Mouse (Mus musculus): ENCODE results near the gene Rbm28. TPM values are rescaled to one million over a fixed set of nuclear protein-coding genes. Genes with fewer than 3 reads are reported as not detected.

The Rbm28 gene
- polyA plus RNA-seq (2014; fragmentation: Nextera tagmentation; extraction: Ambion mirVana): 73.3 and 74.8 TPM in 2 replicates

DNA sequence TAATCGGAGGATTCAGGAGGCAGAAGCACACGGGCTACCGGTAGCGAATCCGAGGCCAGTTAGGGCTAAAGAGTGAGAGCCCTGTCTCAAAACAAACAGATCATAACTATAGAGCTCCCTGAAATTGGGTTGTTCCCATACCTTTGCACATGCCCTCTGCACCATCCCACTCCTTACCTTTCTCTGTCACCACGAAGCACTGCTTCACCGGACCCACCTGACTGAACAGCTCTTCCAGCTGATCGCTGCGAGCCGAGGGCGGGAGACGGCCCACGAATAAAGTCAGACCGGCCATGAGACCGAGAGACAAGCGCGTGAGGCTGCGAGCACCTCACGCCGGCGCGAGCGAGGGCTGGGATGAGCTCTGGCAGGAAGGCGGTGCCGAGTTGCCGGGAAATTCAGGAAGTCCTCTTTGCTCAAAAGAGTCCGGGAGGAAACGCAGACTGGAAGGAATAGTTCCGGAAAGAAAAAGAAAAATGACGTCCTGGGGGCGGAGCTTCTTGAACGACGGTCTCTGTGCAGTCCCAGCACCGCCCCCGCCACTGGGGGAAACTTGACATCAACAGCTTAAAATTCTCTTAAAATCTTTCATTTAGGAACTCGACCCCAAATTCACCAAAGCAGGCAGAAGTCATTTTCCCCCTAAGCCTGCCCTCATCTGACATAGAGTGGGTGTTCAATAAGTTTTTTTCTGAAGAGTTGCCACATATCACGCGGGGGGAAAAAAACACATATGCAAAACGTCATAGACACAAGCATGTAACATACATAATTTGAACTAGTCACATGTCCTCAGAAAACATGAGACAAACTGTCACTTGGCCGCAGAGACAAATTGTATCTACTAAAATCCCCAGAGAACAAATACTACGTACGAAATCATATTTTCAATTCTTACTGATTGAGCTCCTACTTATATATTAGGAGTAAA lies at the start of gene Rbm28:
Gene Rbm28 (minus strand): TSS at position 693 of the 931 bp plus-strand sequence.
- peak within 1 kb of the TSS; percentile 75 for H3K9ac ChIP-seq (ENCODE audit: low read length)
- H3K36me3 ChIP-seq (ENCODE audit: control insufficient read depth, insufficient read depth, low read length): no peaks in the 10 kb centered on the region
- no peak within 1 kb of the TSS for H3K27ac ChIP-seq (ENCODE audit: low read depth, low read length)
- H3K4me1 ChIP-seq (replicated peaks; ENCODE audit: control insufficient read depth, insufficient read depth, low read length): no peaks in the 10 kb centered on the region; the same call in 1 of the 2 replicates
- peak within 1 kb of the TSS; percentile 82 for H3K4me2 ChIP-seq (ENCODE audit: low read depth, low read length, severe bottlenecking)
- WGBS: 9% methylated on average over 42 of the region's 42 CpGs
- ATAC-seq (replicated peaks; ENCODE audit: low FRiP score) (peak; percentile 80), DNase-seq (ENCODE audit: low spot score) (peak; percentile 88)
- H3K9me3 ChIP-seq (ENCODE audit: control insufficient read depth, low read length): no peaks in the 10 kb centered on the region
- peak within 1 kb of the TSS; percentile 83 for H3K4me3 ChIP-seq (ENCODE audit: low read depth, low read length)
- peaks cover 19% of the 10 kb centered on the region for H3K27me3 ChIP-seq (ENCODE audit: control insufficient read depth, insufficient read depth, low read length)

DNA sequence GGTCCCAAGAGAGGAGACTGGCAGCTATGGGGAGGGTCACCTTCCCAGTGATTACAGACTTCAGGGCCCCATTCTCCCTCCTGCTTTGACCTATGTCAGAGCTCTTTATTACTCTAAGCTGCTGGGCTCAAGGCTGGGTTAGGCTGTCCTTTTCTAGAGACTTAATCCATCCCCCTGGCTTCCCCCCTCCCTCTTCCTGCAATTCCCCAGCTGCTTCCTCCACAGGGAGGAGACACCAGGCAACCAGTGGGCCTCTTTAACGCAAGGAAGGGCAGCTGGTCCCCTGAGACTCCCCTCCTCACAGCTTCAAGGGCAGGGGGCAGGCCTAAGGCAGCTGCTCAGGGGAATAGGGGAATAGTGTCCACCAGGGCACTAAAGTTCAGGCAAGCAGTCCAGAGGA lies 49.4 kb upstream of the Rbm28 start:
- Histone ChIP-seq H3K4me3 (ENCODE audit: low read depth, low read length) (no peak overlapping the region), H3K27me3 (ENCODE audit: control insufficient read depth, insufficient read depth, low read length) (peaks cover 21% of the 10 kb centered on the region), H3K9ac (ENCODE audit: low read length) (no peak overlapping the region), H3K4me1 (replicated peaks; ENCODE audit: control insufficient read depth, insufficient read depth, low read length) (peaks cover 26% of the 10 kb centered on the region), H3K36me3 (ENCODE audit: control insufficient read depth, insufficient read depth, low read length) (no peaks in the 10 kb centered on the region), H3K27ac (ENCODE audit: low read depth, low read length) (no peak overlapping the region), H3K9me3 (ENCODE audit: control insufficient read depth, low read length) (no peaks in the 10 kb centered on the region), H3K4me2 (ENCODE audit: low read depth, low read length, severe bottlenecking) (no peak overlapping the region)
- WGBS: 0% methylated on average over 1 of the region's 1 CpGs
- ATAC-seq (replicated peaks; ENCODE audit: low FRiP score) (no peak), DNase-seq (ENCODE audit: low spot score) (no peak)

GRCm38 (mm10) chr6:29213436-29213835 lies 48.6 kb upstream of the Rbm28 start:
- Histone ChIP-seq H3K4me1 (replicated peaks; ENCODE audit: control insufficient read depth, insufficient read depth, low read length) (peaks cover 26% of the 10 kb centered on the region), H3K9me3 (ENCODE audit: control insufficient read depth, low read length) (no peaks in the 10 kb centered on the region), H3K36me3 (ENCODE audit: control insufficient read depth, insufficient read depth, low read length) (no peaks in the 10 kb centered on the region), H3K4me3 (ENCODE audit: low read depth, low read length) (no peak overlapping the region), H3K9ac (ENCODE audit: low read length) (no peak overlapping the region), H3K27ac (ENCODE audit: low read depth, low read length) (no peak overlapping the region), H3K27me3 (ENCODE audit: control insufficient read depth, insufficient read depth, low read length) (peaks cover 21% of the 10 kb centered on the region), H3K4me2 (ENCODE audit: low read depth, low read length, severe bottlenecking) (no peak overlapping the region)
- DNase-seq (ENCODE audit: low spot score) (no peak), ATAC-seq (replicated peaks; ENCODE audit: low FRiP score) (no peak)
- 52% methylated on average over 5 of the region's 5 CpGs for WGBS

DNA sequence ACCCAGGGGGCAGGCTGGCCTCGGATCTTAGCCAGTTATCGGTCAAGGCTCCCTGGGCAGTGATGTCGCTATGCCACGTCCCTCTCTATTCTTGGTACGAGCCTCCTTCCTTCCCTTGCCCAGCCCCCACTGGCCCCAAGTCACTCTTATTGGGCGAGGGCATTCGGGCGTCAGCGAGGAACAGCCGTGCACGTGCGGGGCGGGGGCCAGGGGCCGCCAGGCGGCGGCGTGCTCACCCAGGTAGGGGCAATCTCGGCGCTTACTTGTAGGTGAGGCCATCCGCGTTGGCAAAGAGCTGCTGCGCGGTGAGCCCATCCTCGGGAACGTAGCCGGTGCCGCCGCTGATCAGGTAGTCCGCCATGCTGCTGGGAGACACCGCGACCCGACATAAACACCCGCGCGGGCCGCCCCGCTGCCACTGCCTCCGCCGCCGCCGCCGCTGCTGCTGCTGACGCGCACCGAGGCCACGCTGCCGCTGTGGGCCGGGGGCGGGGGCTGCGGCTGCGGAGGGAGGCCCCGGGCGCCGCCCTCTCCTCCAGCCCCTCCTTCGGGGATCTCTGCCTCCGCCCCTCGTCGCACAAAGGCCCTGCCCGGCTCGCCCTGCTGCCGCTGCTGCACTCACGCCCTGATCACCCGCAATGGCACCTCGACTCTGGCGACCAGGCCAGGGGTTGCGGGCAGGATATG lies 47.1 kb upstream of the Rbm28 start:
- H3K27me3 ChIP-seq (ENCODE audit: control insufficient read depth, insufficient read depth, low read length): peaks cover 21% of the 10 kb centered on the region
- no peaks in the 10 kb centered on the region for H3K36me3 ChIP-seq (ENCODE audit: control insufficient read depth, insufficient read depth, low read length)
- H3K27ac ChIP-seq (ENCODE audit: low read depth, low read length): no peak overlapping the region; the same call in 1 of the 2 replicates
- H3K4me1 ChIP-seq (replicated peaks; ENCODE audit: control insufficient read depth, insufficient read depth, low read length): peaks cover 26% of the 10 kb centered on the region
- under 1% methylated on average over 48 of the region's 66 CpGs for WGBS
- H3K9ac ChIP-seq (ENCODE audit: low read length): peak overlapping the region; percentile 73
- peak; percentile 85 for ATAC-seq (replicated peaks; ENCODE audit: low FRiP score)
- H3K9me3 ChIP-seq (ENCODE audit: control insufficient read depth, low read length): no peaks in the 10 kb centered on the region
- peak; percentile 90 for DNase-seq (ENCODE audit: low spot score)
- peak overlapping the region; percentile 59 for H3K4me3 ChIP-seq (ENCODE audit: low read depth, low read length)
- peak overlapping the region; percentile 94 for H3K4me2 ChIP-seq (ENCODE audit: low read depth, low read length, severe bottlenecking)

- no peaks in the 10 kb centered on the region for H3K36me3 ChIP-seq (ENCODE audit: control insufficient read depth, insufficient read depth, low read length)
- DNase-seq (ENCODE audit: low spot score) (no peak), ATAC-seq (replicated peaks; ENCODE audit: low FRiP score) (no peak)
- no peak overlapping the region for H3K27ac ChIP-seq (ENCODE audit: low read depth, low read length)
- peaks cover 23% of the 10 kb centered on the region for H3K4me1 ChIP-seq (replicated peaks; ENCODE audit: control insufficient read depth, insufficient read depth, low read length)
- H3K27me3 ChIP-seq (ENCODE audit: control insufficient read depth, insufficient read depth, low read length): peaks cover 21% of the 10 kb centered on the region
- 35% methylated on average over 7 of the region's 7 CpGs for WGBS
- peak overlapping the region; percentile 59 for H3K4me3 ChIP-seq (ENCODE audit: low read depth, low read length)
- H3K9ac ChIP-seq (ENCODE audit: low read length): peak overlapping the region; percentile 73
- no peaks in the 10 kb centered on the region for H3K9me3 ChIP-seq (ENCODE audit: control insufficient read depth, low read length)
- peak overlapping the region; percentile 94 for H3K4me2 ChIP-seq (ENCODE audit: low read depth, low read length, severe bottlenecking)
Observed at GRCm38 (mm10) chr6:29211146-29211545, 46.3 kb upstream of the Rbm28 start.

DNA sequence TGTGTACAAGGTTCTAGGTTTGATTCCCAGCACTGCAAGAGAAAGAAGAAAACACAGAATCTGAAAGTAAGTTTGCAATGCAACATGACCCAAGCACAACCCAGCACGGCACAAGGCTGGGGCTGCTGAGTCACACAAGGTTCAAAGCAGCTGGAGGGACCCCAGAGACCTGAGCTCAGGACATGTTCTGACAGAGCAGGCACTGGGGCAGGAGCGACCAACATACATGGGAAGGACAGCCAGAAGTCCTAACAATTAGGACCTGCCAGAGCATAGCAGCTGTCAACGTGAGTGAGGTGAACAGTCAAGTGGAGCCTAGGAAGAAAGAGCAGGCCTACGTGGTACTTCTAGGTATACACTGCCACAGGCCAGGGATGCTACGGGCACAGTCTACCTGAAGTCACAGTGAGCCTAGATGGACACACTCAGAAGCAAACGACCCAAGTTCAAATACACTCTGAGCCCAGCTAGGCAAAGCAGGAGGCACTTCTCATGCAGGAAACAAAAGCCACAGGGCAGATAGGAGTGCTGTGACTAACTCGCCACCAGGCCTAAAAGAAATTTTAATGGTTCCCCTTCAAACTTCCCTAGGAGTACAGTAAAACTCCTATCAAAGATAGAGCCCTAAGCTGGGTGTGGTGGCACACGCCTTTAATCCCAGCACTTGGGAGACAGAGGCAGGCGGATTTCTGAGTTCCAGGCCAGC lies 45.6 kb upstream of the Rbm28 start:
- peak; percentile 33 for DNase-seq (ENCODE audit: low spot score)
- Histone ChIP-seq H3K27ac (ENCODE audit: low read depth, low read length) (no peak overlapping the region), H3K4me1 (replicated peaks; ENCODE audit: control insufficient read depth, insufficient read depth, low read length) (peaks cover 21% of the 10 kb centered on the region), H3K27me3 (ENCODE audit: control insufficient read depth, insufficient read depth, low read length) (peaks cover 17% of the 10 kb centered on the region), H3K4me3 (ENCODE audit: low read depth, low read length) (no peak overlapping the region), H3K9ac (ENCODE audit: low read length) (no peak overlapping the region), H3K4me2 (ENCODE audit: low read depth, low read length, severe bottlenecking) (no peak overlapping the region), H3K36me3 (ENCODE audit: control insufficient read depth, insufficient read depth, low read length) (no peaks in the 10 kb centered on the region), H3K9me3 (ENCODE audit: control insufficient read depth, low read length) (no peaks in the 10 kb centered on the region)
- ATAC-seq (replicated peaks; ENCODE audit: low FRiP score): no peak
- WGBS: 79% methylated on average over 9 of the region's 9 CpGs

DNA sequence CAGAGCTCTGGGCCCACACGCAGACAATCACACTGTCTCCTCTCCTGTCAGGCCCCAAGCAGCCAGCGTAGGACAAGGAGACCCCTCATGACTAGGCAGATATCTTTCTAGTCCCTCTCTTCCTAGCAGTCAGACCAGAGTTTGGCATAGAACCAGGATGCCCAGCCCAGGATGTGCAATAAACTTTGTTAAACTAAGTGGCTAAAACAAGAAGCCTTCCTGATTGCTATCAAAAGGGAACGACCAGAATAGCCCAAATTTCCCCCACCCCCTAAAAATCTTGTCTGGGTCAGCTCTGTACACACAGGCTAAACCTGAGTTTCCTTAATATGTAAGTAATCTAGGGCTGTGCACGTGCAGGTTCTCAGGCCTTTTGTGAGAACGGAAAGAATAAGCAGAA lies 43.4 kb upstream of the Rbm28 start:
- ATAC-seq (replicated peaks; ENCODE audit: low FRiP score) (no peak), DNase-seq (ENCODE audit: low spot score) (peak; percentile 29)
- H3K4me2 ChIP-seq (ENCODE audit: low read depth, low read length, severe bottlenecking): no peak overlapping the region
- H3K36me3 ChIP-seq (ENCODE audit: control insufficient read depth, insufficient read depth, low read length): no peaks in the 10 kb centered on the region; the same call in 1 of the 2 replicates
- H3K27me3 ChIP-seq (ENCODE audit: control insufficient read depth, insufficient read depth, low read length): peaks cover under 1% of the 10 kb centered on the region; the same call in 1 of the 2 replicates
- no peaks in the 10 kb centered on the region for H3K9me3 ChIP-seq (ENCODE audit: control insufficient read depth, low read length)
- H3K9ac ChIP-seq (ENCODE audit: low read length): no peak overlapping the region
- no peak overlapping the region for H3K4me3 ChIP-seq (ENCODE audit: low read depth, low read length)
- H3K4me1 ChIP-seq (replicated peaks; ENCODE audit: control insufficient read depth, insufficient read depth, low read length): peaks cover 8% of the 10 kb centered on the region
- WGBS: 88% methylated on average over 5 of the region's 5 CpGs
- H3K27ac ChIP-seq (ENCODE audit: low read depth, low read length): no peak overlapping the region

GRCm38 (mm10) chr6:29207017-29207416 lies 42.2 kb upstream of the Rbm28 start:
- peaks cover 5% of the 10 kb centered on the region; the same call in 1 of the 2 replicates for H3K4me1 ChIP-seq (replicated peaks; ENCODE audit: control insufficient read depth, insufficient read depth, low read length)
- no peak for DNase-seq (ENCODE audit: low spot score)
- WGBS: 82% methylated on average over 5 of the region's 5 CpGs
- H3K4me3 ChIP-seq (ENCODE audit: low read depth, low read length): no peak overlapping the region
- H3K9me3 ChIP-seq (ENCODE audit: control insufficient read depth, low read length): no peaks in the 10 kb centered on the region
- H3K27ac ChIP-seq (ENCODE audit: low read depth, low read length): no peak overlapping the region
- no peaks in the 10 kb centered on the region; the same call in 1 of the 2 replicates for H3K36me3 ChIP-seq (ENCODE audit: control insufficient read depth, insufficient read depth, low read length)
- H3K27me3 ChIP-seq (ENCODE audit: control insufficient read depth, insufficient read depth, low read length): no peaks in the 10 kb centered on the region
- no peak for ATAC-seq (replicated peaks; ENCODE audit: low FRiP score)
- H3K4me2 ChIP-seq (ENCODE audit: low read depth, low read length, severe bottlenecking): no peak overlapping the region
- no peak overlapping the region for H3K9ac ChIP-seq (ENCODE audit: low read length)
